Mouse (Mus musculus) C2C12 (cell line): ENCODE results near the gene Rundc3a. TPM values are rescaled to one million over a fixed set of nuclear protein-coding genes. Genes with fewer than 3 reads are reported as not detected.

Experiments
- H3K27me3 ChIP-seq: one replicate; pipeline ENCODE4 v1.6.1; 2011; ENCODE audit not compliant: control insufficient read depth, insufficient read depth, insufficient read length
- H3K36me3 ChIP-seq: one replicate; pipeline ENCODE4 v1.6.1; 2011; ENCODE audit not compliant: control insufficient read depth, insufficient read depth
- H3K4me3 ChIP-seq: one replicate; pipeline ENCODE4 v1.5.1; 2011; ENCODE audit warnings: mild to moderate bottlenecking, control low read depth; ENCODE audit not compliant: poor library complexity, insufficient read depth, severe bottlenecking
- H3K79me2 ChIP-seq: one replicate; pipeline ENCODE4 v1.6.1; 2011; ENCODE audit not compliant: control insufficient read depth, insufficient read depth
- H3K79me3 ChIP-seq: one replicate; pipeline ENCODE4 v1.6.1; 2011; ENCODE audit warnings: low read depth, control low read depth
- H3ac ChIP-seq: one replicate; pipeline ENCODE3; 2011; ENCODE audit warnings: low read depth; ENCODE audit not compliant: control insufficient read depth, insufficient read length
- CEBPB ChIP-seq: IDR thresholded peaks from one replicate; pipeline ENCODE4 v1.6.1; 2011; ENCODE audit warnings: low read depth, mild to moderate bottlenecking, control low read depth, moderate library complexity
- CTCF ChIP-seq: IDR thresholded peaks from one replicate; pipeline ENCODE4 v1.5.1; 2011; ENCODE audit not compliant: control insufficient read depth, insufficient read depth, insufficient read length
- FOSL1 ChIP-seq: IDR thresholded peaks from one replicate; pipeline ENCODE4 v1.8.0; 2011; ENCODE audit warnings: mild to moderate bottlenecking, low read length; ENCODE audit not compliant: poor library complexity, insufficient read depth, severe bottlenecking
- MAX ChIP-seq: IDR thresholded peaks from one replicate; pipeline ENCODE4 v1.6.1; 2011; ENCODE audit warnings: mild to moderate bottlenecking, control low read depth
- MYOD1 ChIP-seq: IDR thresholded peaks from one replicate; pipeline ENCODE4 v1.6.1; 2011; ENCODE audit warnings: low read depth; ENCODE audit not compliant: control insufficient read depth, insufficient read length
- MYOG ChIP-seq: IDR thresholded peaks from one replicate; pipeline ENCODE4 v1.6.1; 2011; ENCODE audit not compliant: control insufficient read depth, insufficient read length; ENCODE audit errors: extremely low read depth
- USF1 ChIP-seq: IDR thresholded peaks from one replicate; pipeline ENCODE4 v1.6.1; 2011; ENCODE audit warnings: low read depth, mild to moderate bottlenecking, control low read depth, moderate library complexity
- polyA plus RNA-seq: library from polyadenylated mRNA; unstranded; fragments of >200 nt; fragmentation: generic; extraction: Trizol; gene quantifications from one replicate; pipeline ENCODE4 v1.2.1, GENCODE M21; 2012; ENCODE audit warnings: missing spikeins

Rundc3a gene
- polyA plus RNA-seq, 1 experiment: 2.2 TPM

GRCm38 (mm10) chr11:102434816-102435705, 41.9 kb downstream of the Rundc3a start:
- Histone ChIP-seq H3K36me3 (peaks cover 24% of the 10 kb centered on the region), H3K27me3 (no peaks in the 10 kb centered on the region), H3K79me2 (peaks cover 8% of the 10 kb centered on the region), H3K4me3 (no peak overlapping the region), H3ac (no peak overlapping the region), H3K79me3 (no peaks in the 10 kb centered on the region)
- TF ChIP-seq MYOD1 (no peak), CTCF (no peak), FOSL1 (no peak), CEBPB (no peak), MAX (no peak), USF1 (no peak), MYOG (no peak)

- H3K36me3 ChIP-seq: peaks cover 24% of the 10 kb centered on the region
- TF ChIP-seq USF1 (no peak), MAX (no peak), CEBPB (no peak), MYOD1 (no peak), CTCF (no peak), FOSL1 (no peak), MYOG (no peak)
- no peak overlapping the region for H3K4me3 ChIP-seq
- H3K79me3 ChIP-seq: no peaks in the 10 kb centered on the region
- H3K27me3 ChIP-seq: no peaks in the 10 kb centered on the region
- no peak overlapping the region for H3ac ChIP-seq
- peaks cover 5% of the 10 kb centered on the region for H3K79me2 ChIP-seq
These were observed 42.7 kb downstream of the Rundc3a start for GRCm38 (mm10) chr11:102435754-102436470.

GRCm38 (mm10) chr11:102436471-102436790, 43.2 kb downstream of the Rundc3a start:
- TF ChIP-seq FOSL1 (peak; percentile 18), CEBPB (no peak)

GRCm38 (mm10) chr11:102437120-102438061, 44.2 kb downstream of the Rundc3a start:
- Histone ChIP-seq H3K79me2 (no peaks in the 10 kb centered on the region), H3K27me3 (no peaks in the 10 kb centered on the region), H3K79me3 (no peaks in the 10 kb centered on the region), H3K36me3 (peaks cover 24% of the 10 kb centered on the region), H3K4me3 (no peak overlapping the region), H3ac (peak overlapping the region; percentile 33)
- TF ChIP-seq MAX: no peak
- no peak for TF ChIP-seq CEBPB
- TF ChIP-seq MYOD1: no peak
- TF ChIP-seq CTCF: no peak
- no peak for TF ChIP-seq USF1
- TF ChIP-seq FOSL1: no peak
- no peak for TF ChIP-seq MYOG

More at GRCm38 (mm10) chr11:102436471-102436790, 43.2 kb downstream of the Rundc3a start:
- Histone ChIP-seq H3K36me3 (peaks cover 24% of the 10 kb centered on the region), H3K27me3 (no peaks in the 10 kb centered on the region), H3K79me2 (no peaks in the 10 kb centered on the region), H3K79me3 (no peaks in the 10 kb centered on the region), H3ac (no peak overlapping the region), H3K4me3 (no peak overlapping the region)
